In the genomic region with DNA sequence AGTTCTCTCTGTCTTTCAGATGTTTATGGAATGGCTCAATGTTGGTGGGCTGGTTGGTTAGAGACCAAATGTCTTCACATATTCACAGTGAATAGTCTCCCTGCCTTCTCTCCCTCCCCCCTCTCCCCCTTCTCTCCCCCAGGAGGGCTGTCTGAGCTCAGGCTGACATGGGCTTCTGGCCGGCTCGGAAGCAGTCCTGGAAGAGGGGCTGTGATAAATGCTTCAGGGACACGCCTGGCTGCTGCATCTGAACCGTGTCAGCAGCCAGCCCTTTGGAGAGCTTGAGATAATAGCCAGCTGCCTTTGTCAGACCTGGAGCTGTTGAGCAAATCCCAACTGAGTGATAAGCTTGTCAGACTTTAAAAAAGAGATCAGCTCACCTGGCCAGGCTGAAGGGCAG, we compare ENCODE assay signal across 12 mouse cellular contexts. TPM values are rescaled to one million over a fixed set of nuclear protein-coding genes. Genes with fewer than 3 reads are reported as not detected.
DNase-seq lines count a peak whose midpoint lies in the region; ATAC-seq and TF ChIP-seq lines count a peak whose summit lies in the region.
"Had no signal": no experiment of that assay in that cellular context is flagged by ENCODE, and none has a peak within 500 bp of the region (broad histone marks: within the 10 kb centered on the region; RNA-seq: fewer than 3 reads in every experiment).

No protein-coding gene starts in this region.

- peaks cover 7% of the 10 kb centered on the region; the same call in 1 of the 2 replicates for H3K27me3 ChIP-seq in kidney, embryonic 14.5 days (ENCODE audit: control insufficient read depth, insufficient read depth, low read length)
- H3K27me3 ChIP-seq in midbrain, postnatal 0 days (ENCODE audit: insufficient read depth, low read length): no peaks in the 10 kb centered on the region
- H3K27me3 ChIP-seq in limb, embryonic 10.5 days (ENCODE audit: low read depth, poor library complexity, severe bottlenecking): peaks cover 19% of the 10 kb centered on the region

- no peaks in the 10 kb centered on the region for H3K36me3 ChIP-seq in kidney, embryonic 14.5 days (ENCODE audit: control insufficient read depth, insufficient read depth, low read length)
- no peaks in the 10 kb centered on the region for H3K36me3 ChIP-seq in midbrain, postnatal 0 days (ENCODE audit: insufficient read depth, low read length)
- H3K36me3 ChIP-seq in limb, embryonic 10.5 days: no peaks in the 10 kb centered on the region
- H3K36me3 ChIP-seq: liver, embryonic 15.5 days had no signal

- DNase-seq in kidney, adult 18-20 months: no peak
- peak; percentile 56 for DNase-seq in embryo, embryonic 10.5 days (ENCODE audit: low spot score)
- DNase-seq in heart, postnatal 4 days: peak; percentile 27
- DNase-seq in midbrain, postnatal 0 days (ENCODE audit: low spot score): peak; percentile 24
- DNase-seq in limb, embryonic 10.5 days (ENCODE audit: low spot score): no peak
- no peak for DNase-seq in layer of hippocampus, adult 11-12 months (ENCODE audit: low spot score)
- no peak for DNase-seq in ovary, postnatal 10 days (ENCODE audit: low spot score)
- DNase-seq: adrenal gland, adult 2 months; cerebellum, adult 8-10 months; right cerebral cortex, postnatal 14 days had no signal

- H3K27ac ChIP-seq in kidney, embryonic 14.5 days (ENCODE audit: low read depth, low read length): no peak overlapping the region
- no peak overlapping the region for H3K27ac ChIP-seq in midbrain, postnatal 0 days (ENCODE audit: low read depth, low read length)
- H3K27ac ChIP-seq in limb, embryonic 10.5 days: no peak overlapping the region
- H3K27ac ChIP-seq: liver, embryonic 15.5 days had no signal

- TF ChIP-seq CTCF in midbrain, postnatal 0 days (IDR thresholded peaks at IDR 0.05): no peak

- peaks cover 11% of the 10 kb centered on the region for H3K4me1 ChIP-seq in kidney, embryonic 14.5 days (ENCODE audit: control insufficient read depth, insufficient read depth, low read length)
- no peaks in the 10 kb centered on the region; the same call in 1 of the 2 replicates for H3K4me1 ChIP-seq in midbrain, postnatal 0 days (ENCODE audit: insufficient read depth, low read length)
- H3K4me1 ChIP-seq in limb, embryonic 10.5 days: peaks cover 13% of the 10 kb centered on the region
- H3K4me1 ChIP-seq: liver, embryonic 15.5 days had no signal

- WGBS in kidney, embryonic 14.5 days: 0% methylated on average over 4 of the region's 4 CpGs
- 7% methylated on average over 4 of the region's 4 CpGs for WGBS in midbrain, postnatal 0 days
- WGBS in limb, embryonic 10.5 days: 6% methylated on average over 4 of the region's 4 CpGs

- H3K9ac ChIP-seq in kidney, embryonic 14.5 days (ENCODE audit: low read depth, low read length): no peak overlapping the region
- H3K9ac ChIP-seq in midbrain, postnatal 0 days (replicated peaks; ENCODE audit: low read length, poor library complexity, severe bottlenecking): no peak overlapping the region; the same call in 1 of the 2 replicates
- H3K9ac ChIP-seq: liver, embryonic 15.5 days had no signal

- H3K4me3 ChIP-seq in kidney, embryonic 14.5 days (ENCODE audit: low read length): no peak overlapping the region
- H3K4me3 ChIP-seq in midbrain, postnatal 0 days (ENCODE audit: low read depth, low read length): no peak overlapping the region
- no peak overlapping the region for H3K4me3 ChIP-seq in limb, embryonic 10.5 days
- H3K4me3 ChIP-seq: liver, embryonic 15.5 days had no signal

- H3K9me3 ChIP-seq in kidney, embryonic 14.5 days (ENCODE audit: control insufficient read depth, low read length): no peaks in the 10 kb centered on the region
- no peaks in the 10 kb centered on the region for H3K9me3 ChIP-seq in midbrain, postnatal 0 days (ENCODE audit: low read length)
- no peaks in the 10 kb centered on the region for H3K9me3 ChIP-seq in limb, embryonic 10.5 days (replicated peaks)
- H3K9me3 ChIP-seq: liver, embryonic 15.5 days had no signal

- H3K4me2 ChIP-seq in kidney, embryonic 14.5 days (replicated peaks; ENCODE audit: low read depth, low read length): no peak overlapping the region
- no peak overlapping the region for H3K4me2 ChIP-seq in midbrain, postnatal 0 days (ENCODE audit: low read depth, low read length, poor library complexity, severe bottlenecking)
- H3K4me2 ChIP-seq: liver, embryonic 15.5 days had no signal

- ATAC-seq in kidney, embryonic 14.5 days (ENCODE audit: low FRiP score, low TSS enrichment): peak; percentile 69
- peak; percentile 22; the same call in 1 of the 2 replicates for ATAC-seq in midbrain, postnatal 0 days (ENCODE audit: low FRiP score)

RNA-seq across cellular contexts. Expression of gene Pin1, which starts 38.0 kb away (rescaled TPM):
- polyA plus RNA-seq in kidney, embryonic 14.5 days (2014; fragmentation: Nextera tagmentation; extraction: Ambion mirVana): 57.9 and 70.0 TPM in 2 replicates
- total RNA-seq in heart, postnatal 4 days (2021): 10 to 100 TPM; 20.5 to 22.1 TPM
- total RNA-seq in midbrain, postnatal 0 days (2014; rRNA removed): 31.9 and 32.0 TPM in 2 replicates
- 60.3 and 67.1 TPM in 2 replicates for polyA plus RNA-seq in midbrain, postnatal 0 days (2015; fragmentation: Nextera tagmentation; extraction: Ambion mirVana)
- 82.8 and 93.0 TPM in 2 replicates for polyA plus RNA-seq in limb, embryonic 10.5 days (2016; fragmentation: Nextera tagmentation; extraction: Ambion mirVana)

RNA-seq across cellular contexts. Expression of gene Fbxl12, which starts 45.3 kb away (rescaled TPM):
- polyA plus RNA-seq in kidney, embryonic 14.5 days (2014; fragmentation: Nextera tagmentation; extraction: Ambion mirVana): 14.6 and 16.8 TPM in 2 replicates
- total RNA-seq in heart, postnatal 4 days (2021): 10 to 100 TPM; 16.1 to 16.5 TPM
- 17.6 and 25.3 TPM in 2 replicates for total RNA-seq in midbrain, postnatal 0 days (2014; rRNA removed)
- polyA plus RNA-seq in midbrain, postnatal 0 days (2015; fragmentation: Nextera tagmentation; extraction: Ambion mirVana): 12.9 and 13.6 TPM in 2 replicates
- polyA plus RNA-seq in limb, embryonic 10.5 days (2016; fragmentation: Nextera tagmentation; extraction: Ambion mirVana): 21.5 and 21.6 TPM in 2 replicates

RNA-seq across cellular contexts. Expression of gene Ubl5, which starts 47.2 kb away (rescaled TPM):
- polyA plus RNA-seq in kidney, embryonic 14.5 days (2014; fragmentation: Nextera tagmentation; extraction: Ambion mirVana): 375 and 531 TPM in 2 replicates
- total RNA-seq in heart, postnatal 4 days (2021): 100 to 1,000 TPM; 213 to 225 TPM
- total RNA-seq in midbrain, postnatal 0 days (2014; rRNA removed): 213 and 253 TPM in 2 replicates
- polyA plus RNA-seq in midbrain, postnatal 0 days (2015; fragmentation: Nextera tagmentation; extraction: Ambion mirVana): 498 and 531 TPM in 2 replicates
- polyA plus RNA-seq in limb, embryonic 10.5 days (2016; fragmentation: Nextera tagmentation; extraction: Ambion mirVana): 330 TPM in 2 replicates

RNA-seq across cellular contexts. Expression of gene Olfm2, which starts 56.2 kb away (rescaled TPM):
- polyA plus RNA-seq in kidney, embryonic 14.5 days (2014; fragmentation: Nextera tagmentation; extraction: Ambion mirVana): 4.1 and 5.1 TPM in 2 replicates
- total RNA-seq in heart, postnatal 4 days (2021): under 1 TPM; 0.36 to 0.43 TPM
- total RNA-seq in midbrain, postnatal 0 days (2014; rRNA removed): 301 and 342 TPM in 2 replicates
- polyA plus RNA-seq in midbrain, postnatal 0 days (2015; fragmentation: Nextera tagmentation; extraction: Ambion mirVana): 245 and 273 TPM in 2 replicates
- 1.5 and 3.2 TPM in 2 replicates for polyA plus RNA-seq in limb, embryonic 10.5 days (2016; fragmentation: Nextera tagmentation; extraction: Ambion mirVana)

Comparison
In these comparisons a context has a peak if more than half of its experiments do, and no peak if none do; other contexts are left out.
1. DNase-seq: peak in embryo, embryonic 10.5 days (single experiment), heart, postnatal 4 days (single experiment) and midbrain, postnatal 0 days (single experiment); none in kidney, adult 18-20 months (single experiment), limb, embryonic 10.5 days (single experiment), layer of hippocampus, adult 11-12 months (single experiment) and ovary, postnatal 10 days (single experiment).